Mouse (Mus musculus): ENCODE results near the gene Pheta2.
"Not testable (repeated sequence)": the region's sequence is repeated elsewhere in the genome, so short reads cannot be mapped to it uniquely, and the experiment has no call there.

The Pheta2 gene

GRCm38 (mm10) chr15:82372446-82372845, 33.7 kb downstream of the Pheta2 start:
- no peak for DNase-seq (ENCODE audit: low read depth)

DNA sequence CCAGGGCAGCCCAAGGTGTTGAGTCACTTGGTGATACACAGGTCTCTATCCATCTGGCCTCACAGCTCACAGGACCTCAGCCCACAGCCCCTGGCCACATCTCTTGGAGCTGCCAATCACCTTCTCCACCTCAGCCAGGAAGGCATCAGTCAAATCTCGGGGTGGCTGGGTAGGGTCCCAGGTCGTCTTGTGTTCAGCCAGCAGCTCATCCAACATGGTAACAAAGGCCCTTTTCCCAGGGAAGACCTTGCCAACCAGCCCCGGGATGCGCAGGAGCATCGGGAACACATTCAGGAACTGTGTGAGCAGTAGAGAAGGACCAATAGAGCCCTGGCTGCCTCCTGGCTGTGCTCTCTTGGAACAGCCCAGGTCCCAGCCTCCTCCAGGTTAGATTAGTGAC, 34.2 kb downstream of the Pheta2 start:
- no peak for DNase-seq (ENCODE audit: low read depth)

DNA sequence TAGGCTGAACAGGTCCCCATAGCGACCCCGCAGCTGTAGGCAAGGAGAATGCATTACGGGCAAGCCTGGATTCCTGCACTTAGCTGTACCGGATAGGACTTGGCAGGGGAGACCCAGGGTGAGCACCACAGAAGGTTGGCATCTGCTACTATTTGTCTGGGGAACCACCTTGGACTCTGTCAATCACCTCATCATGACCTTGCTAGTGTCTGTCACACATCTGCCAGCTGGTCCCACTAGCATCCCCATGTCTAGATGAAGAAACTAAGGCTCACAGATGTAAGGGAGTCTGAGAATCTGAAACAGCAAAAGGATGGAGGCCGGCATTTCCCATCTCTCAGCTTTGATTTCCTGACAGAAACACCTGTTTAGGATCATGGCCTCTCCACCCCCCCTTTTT, 35.7 kb downstream of the Pheta2 start:
- no peak for DNase-seq (ENCODE audit: low read depth)

- DNase-seq (ENCODE audit: low read depth), result no peak
Observed at GRCm38 (mm10) chr15:82375855-82376254, 37.1 kb downstream of the Pheta2 start.

DNA sequence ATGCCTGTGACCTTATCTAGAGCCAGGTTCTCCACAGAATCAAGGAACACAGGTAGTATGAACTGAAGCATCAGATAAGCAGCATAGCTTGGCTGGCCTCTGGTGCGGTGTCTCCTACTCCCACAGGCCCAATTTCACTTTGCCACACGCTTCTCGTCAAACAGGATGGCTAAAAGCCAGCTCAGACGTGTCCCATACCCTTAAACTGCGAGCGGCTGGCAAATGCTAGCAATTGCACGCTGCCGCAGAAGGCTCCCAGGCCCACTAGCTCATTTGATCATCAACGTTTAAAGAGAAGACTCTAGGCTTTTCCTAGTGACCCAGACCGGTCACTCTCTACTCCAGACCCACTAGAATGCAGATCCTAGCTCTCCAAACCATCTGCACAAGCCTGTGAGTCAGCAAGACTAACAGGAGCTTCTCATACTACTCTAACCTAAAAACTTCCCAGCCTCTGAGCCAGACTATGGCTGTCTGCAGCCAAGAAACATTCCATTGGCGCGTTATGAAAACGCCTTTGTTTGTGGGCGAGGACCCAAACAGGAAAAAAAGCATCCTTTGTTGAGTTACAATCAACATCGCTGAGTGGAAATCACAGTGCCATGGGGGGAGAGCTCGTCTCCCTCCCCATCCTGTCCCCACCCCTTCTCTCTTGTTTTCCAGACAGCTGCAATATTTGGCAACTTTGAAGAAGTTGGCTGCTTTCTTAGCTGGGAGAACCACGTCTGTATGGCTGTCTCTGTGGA, 37.8 kb downstream of the Pheta2 start:
- no peak for DNase-seq (ENCODE audit: low read depth)

DNA sequence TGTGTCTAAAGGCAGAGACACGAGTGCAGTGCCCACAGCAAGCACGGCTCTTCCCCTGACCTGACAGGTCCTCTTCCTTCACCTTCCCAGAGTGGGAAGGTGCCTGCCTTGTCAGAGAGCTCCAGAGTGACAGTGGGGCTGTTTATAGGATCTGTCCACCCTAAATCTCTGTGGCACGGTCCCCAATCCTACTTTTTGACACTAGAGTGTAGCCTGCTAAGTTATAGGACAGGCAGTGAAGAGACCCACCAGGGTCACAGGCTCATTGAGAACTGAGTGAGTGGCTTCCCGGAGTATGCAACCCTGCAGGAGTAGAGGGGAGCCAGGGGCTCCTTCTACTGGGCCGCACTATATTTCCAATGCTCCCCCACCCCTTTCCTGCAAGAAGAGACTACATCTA, 39.0 kb downstream of the Pheta2 start:
- no peak for DNase-seq (ENCODE audit: low read depth)

DNA sequence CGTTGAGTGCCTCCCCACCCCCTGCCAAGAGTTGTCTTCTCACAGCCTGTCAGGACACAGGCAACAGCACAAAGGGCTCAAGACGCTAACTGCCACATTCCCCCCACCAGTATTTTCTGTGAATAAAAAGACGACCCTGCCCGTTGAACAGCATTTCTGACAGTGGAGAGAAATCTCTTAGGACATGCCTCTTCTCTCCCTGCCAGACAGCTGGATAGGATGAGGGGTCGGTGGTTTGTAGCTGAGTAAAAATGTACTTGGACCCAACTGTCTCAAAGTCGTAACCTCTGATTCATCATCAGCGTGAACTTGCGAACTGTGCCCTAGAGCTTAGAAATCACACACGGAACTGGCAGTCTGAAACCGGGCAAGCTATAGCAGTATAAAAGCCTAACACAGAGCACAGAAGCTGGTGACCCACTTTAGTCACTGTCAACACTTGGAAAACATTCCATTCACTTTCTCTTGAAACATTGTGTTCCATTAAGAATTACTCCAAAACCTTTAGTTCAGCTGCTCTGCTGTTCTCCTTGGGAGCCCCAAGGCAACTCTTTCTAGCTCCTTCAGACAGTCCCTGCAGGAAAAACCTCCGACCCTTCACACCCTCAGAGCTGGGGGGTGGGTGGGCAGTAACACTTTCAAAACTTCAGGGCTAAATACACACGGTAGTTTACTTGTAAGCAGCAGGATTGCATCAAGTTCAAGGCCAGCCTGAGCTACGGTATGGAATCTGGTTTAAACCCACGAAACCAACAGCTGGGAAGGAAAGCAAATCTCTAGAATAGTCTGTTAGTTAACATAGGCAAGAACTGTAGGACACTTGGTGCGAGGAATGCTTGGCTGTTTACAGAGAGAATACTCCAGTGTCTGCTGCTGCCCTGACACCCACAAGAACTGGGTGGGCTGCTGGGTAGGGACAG, 39.8 kb downstream of the Pheta2 start:
- DNase-seq (ENCODE audit: low read depth), result no peak

DNA sequence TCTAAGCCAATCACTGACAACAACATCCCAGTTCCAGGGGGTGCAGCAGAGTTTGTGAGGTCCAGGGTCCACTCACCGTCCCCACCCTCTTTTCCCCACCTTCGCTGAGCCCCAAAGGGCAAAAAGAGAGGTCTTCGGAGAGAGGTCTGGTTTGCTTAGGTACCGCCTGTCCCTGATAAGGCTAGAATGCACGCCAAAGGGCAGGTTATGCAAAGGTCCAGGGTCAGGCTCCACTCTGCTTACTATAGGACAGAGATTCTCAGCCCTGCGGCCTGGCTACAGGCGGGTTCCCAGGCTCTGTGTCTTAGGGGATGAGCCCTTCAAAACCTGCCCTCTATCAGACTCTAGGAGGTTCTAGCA, 40.7 kb downstream of the Pheta2 start:
- DNase-seq (ENCODE audit: low read depth), result no peak

GRCm38 (mm10) chr15:82379871-82380713, 41.4 kb downstream of the Pheta2 start, which contains the start of gene Cyp2d22:
Gene Cyp2d22 (minus strand): TSS chr15:82380260.
- DNase-seq (ENCODE audit: low read depth), result peak; percentile 67

GRCm38 (mm10) chr15:82380714-82381062, 41.9 kb downstream of the Pheta2 start:
- no peak for DNase-seq (ENCODE audit: low read depth)

GRCm38 (mm10) chr15:82382441-82382840, 43.7 kb downstream of the Pheta2 start:
- DNase-seq (ENCODE audit: low read depth), result no peak

DNA sequence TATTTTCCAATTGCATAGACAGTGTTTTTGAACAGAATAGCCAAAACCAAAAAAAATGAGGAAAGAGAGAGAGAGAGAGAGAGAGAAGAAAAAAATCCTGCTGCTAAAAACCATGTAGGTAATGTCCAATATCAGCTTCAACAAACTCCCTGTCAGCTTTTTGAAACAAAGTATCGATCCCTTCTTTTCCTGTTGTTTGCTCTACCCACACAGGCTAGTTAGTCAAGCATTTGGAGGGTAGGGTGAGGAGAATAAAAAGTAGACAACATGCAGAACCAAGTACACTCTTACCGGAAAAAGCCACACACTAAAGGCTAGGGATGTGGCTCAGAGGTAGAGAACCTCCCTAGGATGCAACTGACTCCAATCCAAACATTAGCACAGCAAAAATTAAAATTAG, 47.0 kb downstream of the Pheta2 start:
- DNase-seq (ENCODE audit: low read depth), result no peak

GRCm38 (mm10) chr15:82389916-82390315, 51.2 kb downstream of the Pheta2 start:
- not testable (repeated sequence) for DNase-seq (ENCODE audit: low read depth)

DNA sequence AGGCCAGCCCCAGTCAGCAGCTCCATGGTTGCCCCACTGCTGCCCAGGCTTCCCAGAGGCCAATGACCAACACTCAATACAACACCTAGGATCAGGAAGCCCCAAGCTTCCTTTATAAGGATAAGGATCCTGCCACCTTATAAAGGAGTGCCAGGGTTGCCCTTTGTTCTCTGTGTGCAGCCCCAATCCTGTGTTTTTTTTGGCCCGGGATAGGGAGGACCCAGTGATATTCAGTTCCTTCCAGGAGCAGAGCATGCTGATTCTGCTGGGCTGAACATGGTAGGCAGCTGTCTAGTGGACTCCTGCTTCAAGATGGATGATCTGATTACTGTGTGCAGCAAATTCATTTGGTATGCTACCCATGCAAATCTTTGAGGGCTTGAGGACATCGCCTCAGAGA, 55.2 kb downstream of the Pheta2 start, which contains the start of gene Cyp2d11:
Gene Cyp2d11 (minus strand): TSS at position 101 of the 400 bp plus-strand sequence.
- DNase-seq (ENCODE audit: low read depth), result not testable (repeated sequence)
